Mouse (Mus musculus) cerebellum, adult 2 months (tissue): Measurements from ENCODE around the gene Gm49355. TPM values are rescaled to one million over a fixed set of nuclear protein-coding genes. Genes with fewer than 3 reads are reported as not detected.

Experiments
- DNase-seq, 2 experiments: peaks; one replicate each; pipeline ENCODE4 v3.0.0; 2021
- H3K27ac ChIP-seq: fragments of 200-500 bp; 2 replicates; pipeline ENCODE4 v1.5.1; 2012; ENCODE audit warnings: low read length, control low read depth, inconsistent platforms; ENCODE audit not compliant: insufficient read depth
- H3K27me3 ChIP-seq: fragments of 200-500 bp; 2 replicates; pipeline ENCODE4 v1.6.1; 2012; ENCODE audit warnings: inconsistent platforms, mild to moderate bottlenecking, low read length, moderate library complexity; ENCODE audit not compliant: control insufficient read depth, insufficient read depth
- H3K4me1 ChIP-seq: fragments of 200-500 bp; 2 replicates; pipeline ENCODE4 v1.6.1; 2011; ENCODE audit warnings: low read length; ENCODE audit not compliant: control insufficient read depth, insufficient read depth
- H3K4me3 ChIP-seq: fragments of 200-500 bp; replicated peaks from 2 replicates; pipeline ENCODE3; 2011; ENCODE audit warnings: mild to moderate bottlenecking, low read depth, low read length, control low read depth; ENCODE audit not compliant: insufficient read depth
- CTCF ChIP-seq: fragments of 200-500 bp; IDR thresholded peaks from 2 replicates; pipeline ENCODE4 v1.5.1; 2011; ENCODE audit warnings: low read depth, mild to moderate bottlenecking, control low read depth, low read length, moderate library complexity, borderline replicate concordance; ENCODE audit not compliant: insufficient read depth
- POLR2A ChIP-seq: fragments of 200-500 bp; IDR thresholded peaks from 2 replicates; pipeline ENCODE4 v1.6.1; 2011; ENCODE audit warnings: low read length, control low read depth, borderline replicate concordance; ENCODE audit not compliant: insufficient read depth
- WGBS: fragments of 180-500 bp; shearing (Covaris S2); methylation state at CpG from one replicate; pipeline ENCODE4 v1.1.7; 2018; 5-methylcytosine and 5-hydroxymethylcytosine counted together
- polyA plus RNA-seq: library from polyadenylated mRNA; depleted of rRNA; stranded (reverse); fragments of >200 nt; gene quantifications from 2 replicates; pipeline ENCODE4 v1.2.3, GENCODE M21; 2012

Gene Gm49355
- polyA plus RNA-seq, 1 experiment: 0.34 TPM

DNA sequence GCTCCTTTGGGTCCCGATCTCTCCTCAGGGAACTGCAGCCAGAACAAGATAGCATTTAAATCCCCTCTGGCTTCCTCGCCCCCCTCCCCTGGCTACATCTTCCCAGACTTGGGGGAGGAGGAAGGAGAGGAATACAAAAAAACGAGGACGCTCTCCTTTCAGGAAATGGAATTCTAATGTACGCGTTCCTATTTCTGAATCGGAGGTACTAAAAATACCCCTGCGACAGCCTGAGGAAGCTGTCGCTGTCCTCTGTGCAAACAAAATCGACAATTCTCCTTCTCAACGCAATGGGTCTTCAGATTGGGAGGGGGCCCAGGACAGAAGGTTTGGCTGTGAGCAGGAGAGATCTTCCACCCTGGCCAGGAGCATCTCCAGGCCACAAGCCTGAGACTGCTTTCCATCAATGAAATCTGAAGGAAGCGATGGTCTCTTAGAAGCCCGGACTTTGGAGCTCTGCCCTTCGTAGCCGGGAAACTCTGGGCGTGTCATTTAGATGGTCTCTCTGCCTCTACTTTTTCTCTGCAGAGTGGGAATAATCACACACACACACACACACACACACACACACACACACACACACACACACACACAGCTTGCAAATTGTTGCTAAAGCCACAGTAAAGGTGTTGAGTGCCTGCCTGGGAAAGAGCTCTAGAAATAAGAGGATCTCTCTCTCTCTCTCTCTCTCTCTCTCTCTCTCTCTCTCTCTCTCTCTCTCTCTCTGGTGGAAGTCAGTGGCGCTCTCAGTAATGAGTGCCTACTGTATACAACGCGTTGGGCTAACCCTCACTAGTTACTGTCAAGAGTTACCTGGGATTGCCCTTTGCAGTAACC, 56.7 kb downstream of the Gm49355 start:
- peaks cover 9% of the 10 kb centered on the region; the same call in 1 of the 2 replicates for H3K27me3 ChIP-seq
- no peak for DNase-seq

DNA sequence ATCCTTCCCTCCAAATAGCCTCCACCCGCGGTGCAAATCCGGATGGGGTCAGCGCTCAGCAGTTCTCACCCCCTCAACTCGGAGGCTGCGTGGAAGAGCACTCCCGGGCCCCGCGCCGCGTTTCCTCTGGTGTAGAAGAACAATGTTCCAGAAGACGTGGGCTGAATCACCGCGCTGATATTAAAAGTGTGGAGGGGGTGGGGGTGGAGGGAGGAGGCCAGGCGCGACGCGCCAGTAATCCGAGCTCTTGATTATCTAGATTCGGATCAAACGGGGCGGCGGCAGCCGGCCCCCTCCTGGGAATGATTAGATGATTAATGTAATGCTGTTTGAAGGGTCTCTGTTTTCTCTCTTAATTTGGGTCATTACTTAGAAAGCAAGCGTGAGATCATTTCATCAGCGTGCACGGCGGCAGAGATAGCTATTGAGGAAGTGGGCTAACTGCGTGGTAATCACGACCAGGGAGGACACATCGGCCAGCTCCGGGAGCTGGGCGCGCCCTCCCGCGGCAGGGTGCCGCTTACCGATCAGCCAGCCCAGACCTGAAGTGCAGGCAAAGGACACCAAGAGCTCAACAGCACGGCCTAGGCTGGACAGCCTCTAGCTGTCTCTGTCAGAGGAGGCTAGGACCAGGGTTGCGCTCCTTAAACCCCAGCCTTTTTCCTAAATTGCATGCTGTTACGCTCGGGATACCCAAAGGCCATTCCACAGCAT, 57.5 kb downstream of the Gm49355 start:
- Histone ChIP-seq H3K4me1 (no peaks in the 10 kb centered on the region; the same call in 1 of the 2 replicates), H3K4me3 (no peak overlapping the region), H3K27me3 (peaks cover 9% of the 10 kb centered on the region; the same call in 1 of the 2 replicates), H3K27ac (no peak overlapping the region)
- no peak for DNase-seq
- 4% methylated on average over 42 of the region's 42 CpGs for WGBS
- TF ChIP-seq CTCF: no peak
- TF ChIP-seq POLR2A: no peak

More for the DNA sequence above, 56.7 kb downstream of the Gm49355 start:
- TF ChIP-seq CTCF (no peak), POLR2A (no peak)
- WGBS: 14% methylated on average over 19 of the region's 19 CpGs
- no peak overlapping the region for H3K4me3 ChIP-seq
- no peak overlapping the region for H3K27ac ChIP-seq
- H3K4me1 ChIP-seq: no peaks in the 10 kb centered on the region; the same call in 1 of the 2 replicates

- no peak overlapping the region for H3K4me3 ChIP-seq
- no peak for DNase-seq
- peaks cover 9% of the 10 kb centered on the region; the same call in 1 of the 2 replicates for H3K27me3 ChIP-seq
- no peaks in the 10 kb centered on the region; the same call in 1 of the 2 replicates for H3K4me1 ChIP-seq
- 39% methylated on average over 24 of the region's 24 CpGs for WGBS
- no peak for TF ChIP-seq POLR2A
- TF ChIP-seq CTCF: no peak
- no peak overlapping the region for H3K27ac ChIP-seq
Observed at GRCm38 (mm10) chr14:12341789-12342457, 58.1 kb downstream of the Gm49355 start.

DNA sequence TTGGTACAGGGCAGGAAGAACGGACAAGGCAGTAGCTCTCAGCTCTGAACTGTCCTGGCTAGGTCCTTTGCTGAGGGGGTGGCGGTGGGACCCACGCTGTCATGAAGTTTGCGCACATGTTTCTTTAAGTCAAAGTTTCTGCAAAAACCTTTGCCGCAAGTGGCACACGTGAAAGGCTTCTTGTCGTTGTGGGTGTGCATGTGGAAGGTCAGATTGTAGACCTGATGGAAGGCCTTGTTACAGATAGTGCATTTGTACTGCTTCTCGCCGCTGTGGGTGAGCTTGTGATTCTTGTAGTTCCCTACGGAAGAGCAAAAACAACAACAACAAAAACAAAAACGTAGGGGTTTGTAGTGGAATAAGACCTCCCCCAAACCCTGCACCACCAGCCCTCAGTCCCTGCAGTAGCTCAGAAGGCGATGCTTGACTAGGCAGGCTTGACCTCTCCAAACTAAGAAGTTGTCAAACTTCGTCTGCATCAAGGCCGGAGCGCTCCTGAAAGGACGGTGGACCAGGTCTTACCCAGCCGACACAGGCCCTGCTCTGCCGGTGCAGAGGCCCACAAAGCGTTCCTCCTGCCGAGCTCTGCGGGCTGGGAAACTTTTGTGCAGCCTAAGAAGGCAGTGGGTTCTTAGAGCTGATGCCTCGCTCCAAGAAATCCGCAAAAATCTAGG, 58.8 kb downstream of the Gm49355 start:
- H3K4me1 ChIP-seq: no peaks in the 10 kb centered on the region; the same call in 1 of the 2 replicates
- no peak overlapping the region for H3K4me3 ChIP-seq
- WGBS: 43% methylated on average over 23 of the region's 23 CpGs
- TF ChIP-seq POLR2A (no peak), CTCF (no peak)
- no peak for DNase-seq
- H3K27ac ChIP-seq: no peak overlapping the region
- peaks cover 9% of the 10 kb centered on the region; the same call in 1 of the 2 replicates for H3K27me3 ChIP-seq

GRCm38 (mm10) chr14:12343451-12343941, 59.7 kb downstream of the Gm49355 start:
- no peak for TF ChIP-seq CTCF
- TF ChIP-seq POLR2A: no peak
- Histone ChIP-seq H3K4me1 (no peaks in the 10 kb centered on the region; the same call in 1 of the 2 replicates), H3K4me3 (no peak overlapping the region), H3K27ac (no peak overlapping the region), H3K27me3 (peaks cover 9% of the 10 kb centered on the region; the same call in 1 of the 2 replicates)
- WGBS: 37% methylated on average over 20 of the region's 20 CpGs
- DNase-seq: no peak

DNA sequence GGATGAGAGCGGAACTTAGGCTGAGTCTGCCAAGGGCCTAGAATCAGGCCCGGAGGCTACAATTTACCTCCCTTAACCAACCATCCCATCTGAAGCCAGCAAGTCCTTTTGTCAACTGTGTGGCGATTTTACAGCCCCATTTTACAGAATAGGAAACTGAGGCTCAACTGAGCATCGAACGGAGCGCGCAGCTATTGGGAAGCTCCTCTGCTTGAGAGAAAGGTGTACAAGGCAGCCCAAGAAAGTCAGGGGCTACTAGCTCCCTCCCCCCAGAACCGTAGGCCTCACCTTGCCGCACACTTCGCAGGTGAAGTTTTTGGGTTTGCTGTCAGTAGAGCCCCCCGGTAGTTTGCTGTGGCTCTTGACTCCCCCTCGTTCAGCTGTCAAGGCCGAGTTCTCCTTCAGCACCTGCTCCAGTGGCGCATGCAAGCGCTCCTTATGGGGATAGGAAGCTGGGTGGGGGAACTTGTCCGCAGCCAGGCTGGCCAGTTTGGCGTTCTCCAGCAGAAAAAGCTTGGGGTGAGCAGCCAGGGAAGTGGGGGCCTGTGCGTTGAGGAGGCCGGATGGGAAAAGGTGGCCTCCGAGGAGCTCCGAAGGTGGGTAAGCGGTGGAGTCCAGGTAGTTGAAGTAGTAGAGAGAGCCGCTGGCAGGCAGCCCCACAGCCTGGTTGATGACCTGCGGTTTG, 60.4 kb downstream of the Gm49355 start:
- 17% methylated on average over 24 of the region's 24 CpGs for WGBS
- H3K4me3 ChIP-seq: no peak overlapping the region

More for the DNA sequence above, 60.4 kb downstream of the Gm49355 start:
- no peak for DNase-seq
- TF ChIP-seq CTCF (no peak), POLR2A (no peak)
- Histone ChIP-seq H3K4me1 (no peaks in the 10 kb centered on the region; the same call in 1 of the 2 replicates), H3K27ac (no peak overlapping the region), H3K27me3 (peaks cover 9% of the 10 kb centered on the region; the same call in 1 of the 2 replicates)
